22 mouse cellular contexts compared by ENCODE assay signal in the genomic region with DNA sequence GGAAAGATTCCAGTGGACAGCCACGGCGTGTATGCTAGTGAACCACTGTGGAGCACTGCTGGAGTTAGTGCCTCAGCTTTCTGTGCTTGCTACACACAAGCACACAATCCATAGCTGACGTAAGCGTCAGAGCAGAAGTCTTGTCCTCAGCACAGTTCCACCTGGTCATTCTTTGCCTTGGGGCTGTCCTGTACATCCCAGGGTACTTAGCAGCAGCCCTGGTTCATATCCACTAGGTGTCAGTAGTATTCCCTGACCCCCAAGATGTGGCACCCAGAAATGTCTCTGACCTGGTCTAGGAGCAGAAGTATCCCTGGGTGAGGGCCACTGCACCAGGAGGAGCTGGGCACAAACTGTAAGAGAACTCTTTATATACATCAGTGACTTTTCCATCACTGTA. TPM values are rescaled to one million over a fixed set of nuclear protein-coding genes. Genes with fewer than 3 reads are reported as not detected.
DNase-seq lines count a peak whose midpoint lies in the region; ATAC-seq and TF ChIP-seq lines count a peak whose summit lies in the region.
"Had no signal": no experiment of that assay in that cellular context is flagged by ENCODE, and none has a peak within 500 bp of the region (broad histone marks: within the 10 kb centered on the region; RNA-seq: fewer than 3 reads in every experiment).

No protein-coding gene starts in this region.

- no peaks in the 10 kb centered on the region for H3K79me2 ChIP-seq in heart, adult 2 months (replicated peaks; ENCODE audit: control insufficient read depth, insufficient read depth, low read length)
- no peaks in the 10 kb centered on the region for H3K79me2 ChIP-seq in MEL (ENCODE audit: control insufficient read depth, insufficient read depth, low read length, poor library complexity)

- no peak overlapping the region for H3K9ac ChIP-seq in heart, adult 2 months (ENCODE audit: low read depth, low read length)
- no peak overlapping the region for H3K9ac ChIP-seq in MEL (ENCODE audit: control insufficient read depth, low read depth, low read length, poor library complexity, severe bottlenecking)
- H3K9ac ChIP-seq in forebrain, embryonic 11.5 days (ENCODE audit: low read length), result no peak overlapping the region
- H3K9ac ChIP-seq: heart, embryonic 13.5 days; liver, embryonic 15.5 days had no signal

- no peak for ATAC-seq in forebrain, embryonic 11.5 days (replicated peaks; ENCODE audit: low FRiP score)
- ATAC-seq: forebrain, embryonic 16.5 days had no signal

- no peak overlapping the region for H3K4me3 ChIP-seq in heart, adult 2 months
- H3K4me3 ChIP-seq in lung, adult 2 months (replicated peaks; ENCODE audit: extremely low read depth, low read depth, low read length), result no peak overlapping the region
- no peak overlapping the region for H3K4me3 ChIP-seq in MEL (ENCODE audit: control insufficient read depth in 1 of 2, insufficient read depth in 1 of 2, low read depth in 2 of 2, low read length in 2 of 2)
- H3K4me3 ChIP-seq in small intestine, adult 2 months (ENCODE audit: low read depth, low read length), result no peak overlapping the region
- H3K4me3 ChIP-seq in forebrain, embryonic 11.5 days (ENCODE audit: low read depth, low read length), result no peak overlapping the region
- H3K4me3 ChIP-seq: heart, embryonic 13.5 days; liver, embryonic 15.5 days had no signal

- H3K4me1 ChIP-seq in heart, adult 2 months (ENCODE audit: control insufficient read depth, insufficient read depth, low read length), result peaks cover 5% of the 10 kb centered on the region
- H3K4me1 ChIP-seq in lung, adult 2 months (ENCODE audit: control insufficient read depth, insufficient read depth, low read length), result no peaks in the 10 kb centered on the region
- H3K4me1 ChIP-seq in MEL (ENCODE audit: control insufficient read depth in 1 of 2, insufficient read depth in 2 of 2, low read length in 2 of 2), result no peaks in the 10 kb centered on the region
- no peaks in the 10 kb centered on the region for H3K4me1 ChIP-seq in small intestine, adult 2 months (ENCODE audit: control insufficient read depth, insufficient read depth, insufficient read length, low read length)
- no peaks in the 10 kb centered on the region for H3K4me1 ChIP-seq in forebrain, embryonic 11.5 days (replicated peaks; ENCODE audit: control insufficient read depth, insufficient read depth, low read length)
- H3K4me1 ChIP-seq: heart, embryonic 13.5 days; liver, embryonic 15.5 days had no signal

- TF ChIP-seq EP300 in heart, adult 2 months (IDR thresholded peaks at IDR 0.05; ENCODE audit: insufficient read depth, low read depth, low read length), result no peak
- TF ChIP-seq EP300 in MEL (IDR thresholded peaks at IDR 0.05; ENCODE audit: low read depth in 1 of 2, low read length in 2 of 2), result no peak

- no peaks in the 10 kb centered on the region for H3K27me3 ChIP-seq in heart, adult 2 months (ENCODE audit: control insufficient read depth, insufficient read depth, low read length)
- H3K27me3 ChIP-seq in MEL (ENCODE audit: control insufficient read depth in 1 of 2, insufficient read depth in 2 of 2, low read length in 2 of 2), result no peaks in the 10 kb centered on the region
- no peaks in the 10 kb centered on the region for H3K27me3 ChIP-seq in small intestine, adult 2 months (ENCODE audit: control insufficient read depth, insufficient read depth, low read length)
- no peaks in the 10 kb centered on the region for H3K27me3 ChIP-seq in forebrain, embryonic 11.5 days (ENCODE audit: control insufficient read depth, insufficient read depth, low read length)
- H3K27me3 ChIP-seq: heart, embryonic 13.5 days; liver, embryonic 15.5 days had no signal

- WGBS in heart, adult 2 months, result 98% methylated on average over 4 of the region's 4 CpGs
- 97% methylated on average over 4 of the region's 4 CpGs for WGBS in lung, adult 2 months
- 95% methylated on average over 4 of the region's 4 CpGs for WGBS in small intestine, adult 2 months
- 91% methylated on average over 4 of the region's 4 CpGs for WGBS in forebrain, embryonic 11.5 days

- H3K9me3 ChIP-seq in MEL (replicated peaks; ENCODE audit: insufficient read depth, low read length), result no peaks in the 10 kb centered on the region
- H3K9me3 ChIP-seq in forebrain, embryonic 11.5 days (ENCODE audit: control insufficient read depth, low read length), result no peaks in the 10 kb centered on the region
- H3K9me3 ChIP-seq: heart, embryonic 13.5 days; liver, embryonic 15.5 days had no signal

- no peak overlapping the region for H3K4me2 ChIP-seq in forebrain, embryonic 11.5 days (ENCODE audit: low read depth, low read length, severe bottlenecking)
- H3K4me2 ChIP-seq: heart, embryonic 13.5 days; liver, embryonic 15.5 days had no signal

- intact Hi-C loops in heart, adult 2 months (cut with DNase I), result no loop called here
- intact Hi-C loops in left cerebral cortex, postnatal 14 days (cut with DNase I), result no loop called here

- no peak overlapping the region for H3K27ac ChIP-seq in heart, adult 2 months
- H3K27ac ChIP-seq in MEL (ENCODE audit: control insufficient read depth, low read depth, low read length), result no peak overlapping the region
- no peak overlapping the region for H3K27ac ChIP-seq in small intestine, adult 2 months (ENCODE audit: insufficient read depth, low read depth, low read length)
- no peak overlapping the region for H3K27ac ChIP-seq in forebrain, embryonic 11.5 days (ENCODE audit: low read depth, low read length)
- H3K27ac ChIP-seq: heart, embryonic 13.5 days; liver, embryonic 15.5 days had no signal

- TF ChIP-seq POLR2A in heart, adult 2 months (IDR thresholded peaks at IDR 0.05; ENCODE audit: insufficient read depth, low read depth, low read length), result no peak
- TF ChIP-seq POLR2A in lung, adult 2 months (IDR thresholded peaks at IDR 0.05; ENCODE audit: borderline replicate concordance, extremely low read depth, low read depth, low read length), result no peak
- TF ChIP-seq POLR2A in MEL (IDR thresholded peaks at IDR 0.05; ENCODE audit: control insufficient read depth in 1 of 2, insufficient read depth in 1 of 2, low read depth in 1 of 2, low read length in 2 of 2, poor library complexity in 1 of 2), result no peak
- TF ChIP-seq POLR2A in small intestine, adult 2 months (IDR thresholded peaks at IDR 0.05; ENCODE audit: low read depth, low read length), result no peak

- no peak for DNase-seq in heart, adult 2 months
- no peak for DNase-seq in heart, adult 8-10 months (ENCODE audit: low spot score)
- no peak for DNase-seq in lung, adult 2 months
- DNase-seq in lung, postnatal 14 days, result no peak
- peak; percentile 10 for DNase-seq in MEL (ENCODE audit: low read depth, low spot score)
- no peak for DNase-seq in forebrain, embryonic 11.5 days (ENCODE audit: low spot score)
- DNase-seq in left cerebral cortex, postnatal 14 days (ENCODE audit: low spot score in 2 of 2), result no peak
- DNase-seq: cerebellum, adult 18-20 months; gastrocnemius, postnatal 10 days; kidney, adult 9 months had no signal

- H3K36me3 ChIP-seq in heart, adult 2 months (ENCODE audit: control insufficient read depth, insufficient read depth, low read length), result no peaks in the 10 kb centered on the region
- H3K36me3 ChIP-seq in MEL (ENCODE audit: control insufficient read depth in 1 of 2, insufficient read depth in 2 of 2, low read length in 2 of 2), result no peaks in the 10 kb centered on the region
- H3K36me3 ChIP-seq in small intestine, adult 2 months (ENCODE audit: control insufficient read depth, insufficient read depth, low read length), result no peaks in the 10 kb centered on the region
- H3K36me3 ChIP-seq in forebrain, embryonic 11.5 days (ENCODE audit: control insufficient read depth, insufficient read depth, low read length), result no peaks in the 10 kb centered on the region
- H3K36me3 ChIP-seq: liver, embryonic 15.5 days had no signal

- peak; percentile 43 for TF ChIP-seq CTCF in heart, adult 2 months (IDR thresholded peaks at IDR 0.05)
- TF ChIP-seq CTCF in lung, adult 2 months (IDR thresholded peaks at IDR 0.05; ENCODE audit: insufficient read depth, low read length), result 0 out of 2 replicates have a peak, but pooled peaks have one; percentile 8
- TF ChIP-seq CTCF in MEL (IDR thresholded peaks at IDR 0.05 in 2 of 3, conservative IDR thresholded peaks at IDR 0.05 in 1 of 3; ENCODE audit: control insufficient read depth in 1 of 3, insufficient read depth in 1 of 3, low read depth in 2 of 3, low read length in 3 of 3, poor library complexity in 1 of 3, severe bottlenecking in 1 of 3), result peak; percentile 10 to 38 (median 25); a peak in 4 of 6 replicates
- TF ChIP-seq CTCF in small intestine, adult 2 months (IDR thresholded peaks at IDR 0.05; ENCODE audit: extremely low read depth, insufficient read length, insufficient replicate concordance, low read depth, low read length), result peak; percentile 33; the same call in 1 of the 2 replicates

- TF ChIP-seq RAD21 in MEL (IDR thresholded peaks at IDR 0.05; ENCODE audit: low read depth, low read length), result peak; percentile 48

TF ChIP-seq in MEL, 35 proteins besides CTCF, POLR2A, EP300 and RAD21:
- TF ChIP-seq MXI1 (IDR thresholded peaks at IDR 0.05; ENCODE audit: low read depth, low read length) (no peak), USF1 (IDR thresholded peaks at IDR 0.05; ENCODE audit: low read depth, low read length) (no peak), SMC3 (IDR thresholded peaks at IDR 0.05; ENCODE audit: low read depth, low read length) (peak; percentile 47)

RNA-seq across cellular contexts. Expression of a gene that starts 38.9 kb away (rescaled TPM):
- 10 to 100 TPM; 33.4 to 40.9 TPM for total RNA-seq in heart, adult 2 months (2021)
- 11.1 and 14.6 TPM in 2 replicates for polyA plus RNA-seq in heart, adult 2 months (2012; rRNA removed)
- 10 to 100 TPM; 32.9 to 41.6 (median 36.0) TPM for total RNA-seq in heart, adult 8-10 months (2022)
- polyA plus RNA-seq in lung, adult 2 months (2012; rRNA removed), result 27.3 and 51.1 TPM in 2 replicates
- total RNA-seq in MEL (2012; rRNA removed), result 8.9 and 9.8 TPM in 2 replicates
- polyA plus RNA-seq in MEL (2012; ENCODE audit: insufficient read depth in 1 of 2, insufficient read length in 2 of 2, low read depth in 1 of 2, low replicate concordance in 2 of 2, missing spikeins in 1 of 2), result 10 to 100 TPM in 1 of 2 experiments, not detected in 1; 15.8 TPM
- 25.6 and 76.4 TPM in 2 replicates for polyA plus RNA-seq in small intestine, adult 2 months (2012; rRNA removed)
- 34.7 and 38.4 TPM in 2 replicates for polyA plus RNA-seq in forebrain, embryonic 11.5 days (2014; fragmentation: Nextera tagmentation; extraction: Ambion mirVana)
- 10 to 100 TPM; 25.2 to 27.2 TPM for total RNA-seq in left cerebral cortex, postnatal 14 days (2021)

RNA-seq across cellular contexts. Expression of a gene that starts 42.5 kb away (rescaled TPM):
- total RNA-seq in heart, adult 2 months (2021), result not detected
- not detected in 2 replicates for polyA plus RNA-seq in heart, adult 2 months (2012; rRNA removed)
- total RNA-seq in heart, adult 8-10 months (2022), result not detected
- not detected in 2 replicates for polyA plus RNA-seq in lung, adult 2 months (2012; rRNA removed)
- not detected in 2 replicates for total RNA-seq in MEL (2012; rRNA removed)
- not detected for polyA plus RNA-seq in MEL (2012; ENCODE audit: insufficient read depth in 1 of 2, insufficient read length in 2 of 2, low read depth in 1 of 2, low replicate concordance in 2 of 2, missing spikeins in 1 of 2)
- polyA plus RNA-seq in small intestine, adult 2 months (2012; rRNA removed), result not detected in 2 replicates
- not detected in 2 replicates for polyA plus RNA-seq in forebrain, embryonic 11.5 days (2014; fragmentation: Nextera tagmentation; extraction: Ambion mirVana)
- not detected for total RNA-seq in left cerebral cortex, postnatal 14 days (2021)
- total RNA-seq: adrenal gland, adult 18-20 months; gastrocnemius, postnatal 10 days; layer of hippocampus, adult 18-20 months; left cerebral cortex, postnatal 25 days had no signal
- polyA plus RNA-seq: brain, embryonic 14.5 days; cortical plate, adult 2 months; forebrain, embryonic 16.5 days; heart, embryonic 13.5 days; hindbrain, embryonic 11.5 days; liver, embryonic 15.5 days; spleen, adult 2 months; urinary bladder, adult 2 months had no signal
